Mouse (Mus musculus) induced T-regulatory cell, adult 2 months (primary cell): ENCODE data around the gene Cntfr.

Experiments used
- DNase-seq: peaks from one replicate; pipeline ENCODE4 v3.0.0-alpha.2; 2012; ENCODE audit warnings: low read depth

Cntfr gene

DNA sequence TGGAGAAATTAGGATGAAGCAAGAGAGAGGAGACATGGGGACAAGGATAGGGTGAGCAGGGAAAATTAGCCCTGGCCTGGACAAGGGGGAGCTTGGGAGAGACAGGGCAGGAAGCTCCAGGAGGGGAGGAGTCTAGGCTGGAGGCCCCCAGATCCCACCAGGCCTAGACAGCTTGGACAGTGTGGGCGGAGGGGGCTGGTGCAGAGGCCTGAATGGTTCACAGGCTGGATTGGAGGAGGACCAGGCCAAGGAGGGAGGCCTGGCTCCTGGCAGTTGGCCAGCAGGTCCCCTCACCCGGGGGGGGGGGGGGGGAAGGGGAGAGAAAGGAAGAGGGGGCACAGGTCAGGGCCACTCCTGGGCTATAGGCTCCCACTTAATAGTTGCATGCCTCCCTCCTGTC lies 17.6 kb downstream of the Cntfr start:
- no peak for DNase-seq

DNA sequence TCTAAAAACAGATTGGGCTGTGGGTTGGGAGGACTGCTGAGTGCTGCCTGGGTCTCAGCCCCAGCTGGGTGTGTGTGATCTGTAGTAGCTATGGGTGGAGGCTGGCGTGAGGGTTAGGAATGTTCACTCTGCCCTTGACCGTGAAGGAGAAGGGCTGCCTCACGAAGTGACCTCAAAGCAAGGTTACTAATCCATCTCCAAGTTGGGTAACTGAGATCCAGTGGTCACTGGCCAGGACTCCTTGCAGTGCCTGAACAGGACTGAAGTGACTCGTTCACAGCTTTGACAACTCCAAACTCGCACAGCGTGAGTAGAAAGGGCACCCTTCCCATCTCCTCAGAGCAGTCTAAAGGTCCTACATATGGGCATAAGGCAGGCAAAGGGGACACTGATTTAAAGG lies 18.0 kb downstream of the Cntfr start:
- no peak for DNase-seq

DNA sequence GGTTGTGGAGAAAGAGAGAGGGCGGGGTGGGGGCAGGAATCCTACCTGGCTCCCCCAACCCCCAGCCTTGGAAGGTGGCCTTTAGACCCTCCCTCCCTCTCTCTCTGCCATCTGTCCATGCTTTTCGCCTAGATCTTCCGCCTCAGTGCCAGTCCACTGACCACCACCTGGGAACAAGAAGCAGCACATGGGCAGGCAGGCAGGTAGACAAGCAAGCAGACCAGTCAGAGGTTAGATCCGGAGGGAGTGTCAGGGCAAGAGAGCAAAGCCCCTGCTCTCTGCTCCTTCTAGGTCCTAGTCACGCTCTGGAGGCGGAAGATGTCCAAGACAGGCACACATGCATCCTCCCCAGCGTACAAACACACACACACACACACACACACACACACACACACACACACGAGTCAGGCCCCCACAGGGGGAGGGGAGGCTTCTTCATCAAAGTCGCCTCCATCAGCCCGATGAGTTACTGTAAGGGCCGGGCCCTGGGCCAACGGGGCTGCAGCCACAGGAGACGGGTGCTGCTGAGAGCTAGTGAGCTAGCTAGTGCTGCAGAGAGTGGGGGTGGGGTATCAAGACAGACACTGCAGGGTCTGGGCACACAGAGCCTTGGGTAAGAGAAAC lies 19.8 kb downstream of the Cntfr start:
- no peak for DNase-seq

DNA sequence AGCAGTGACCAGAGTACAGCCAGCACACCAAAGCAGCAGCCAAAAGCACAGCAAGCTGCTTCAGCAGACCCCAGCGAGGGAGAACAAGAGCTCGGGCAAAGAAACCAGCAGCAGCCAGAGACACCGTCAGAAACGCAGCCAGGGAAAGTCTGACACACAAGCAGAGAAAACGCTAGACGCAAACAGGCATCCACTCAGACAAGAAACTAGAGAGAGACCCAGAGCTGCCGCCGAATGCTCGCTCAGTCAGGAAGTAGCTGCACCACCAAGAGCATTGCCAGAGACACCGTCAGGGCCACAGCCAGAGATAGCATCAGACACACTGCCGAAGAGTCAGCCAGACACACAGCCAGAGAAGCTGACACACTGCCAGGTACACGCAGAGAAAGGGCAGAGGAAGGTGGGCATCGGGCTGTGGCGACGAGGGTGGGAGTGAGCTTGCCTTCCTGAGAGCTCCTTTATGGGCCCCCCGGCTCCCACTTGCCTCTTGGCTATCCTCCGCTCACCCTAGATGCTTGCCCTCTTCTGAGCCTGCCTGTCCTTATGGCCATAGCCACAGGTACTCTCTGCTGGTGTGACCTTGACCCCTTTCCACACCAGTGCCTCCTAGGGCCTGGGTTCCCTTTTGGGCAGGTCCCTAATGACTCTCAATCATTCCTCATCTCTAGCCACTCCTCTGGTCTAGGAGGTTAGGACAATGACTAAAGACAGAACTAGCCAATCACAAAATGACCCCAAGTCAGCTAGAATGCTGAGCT lies 20.5 kb downstream of the Cntfr start:
- DNase-seq: no peak

DNA sequence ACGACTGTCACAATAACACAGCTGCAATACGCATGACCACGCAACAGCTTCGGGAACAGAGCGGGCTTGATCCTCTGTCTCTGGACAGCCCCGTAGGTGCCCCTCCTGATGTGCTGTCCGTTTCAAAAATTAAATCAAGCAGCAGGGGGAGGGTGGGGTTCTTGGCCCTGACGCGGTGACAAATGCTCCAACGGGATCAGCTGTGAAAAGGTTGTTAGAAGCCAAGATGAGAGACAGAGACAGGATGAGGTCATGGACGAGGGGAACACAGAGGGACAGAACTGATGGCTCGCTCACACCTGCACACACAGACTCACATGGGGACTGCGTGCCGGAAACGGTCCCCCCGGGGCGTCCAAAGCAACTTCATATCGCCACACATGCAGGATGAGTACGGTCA lies 23.7 kb downstream of the Cntfr start:
- no peak for DNase-seq

GRCm38 (mm10) chr4:41672522-41672963 lies 24.3 kb downstream of the Cntfr start:
- no peak for DNase-seq

GRCm38 (mm10) chr4:41671963-41672480 lies 24.9 kb downstream of the Cntfr start:
- DNase-seq: no peak

- no peak for DNase-seq
Observed at GRCm38 (mm10) chr4:41671500-41671899, 25.4 kb downstream of the Cntfr start.

GRCm38 (mm10) chr4:41670836-41671235 lies 26.1 kb downstream of the Cntfr start:
- DNase-seq: no peak

GRCm38 (mm10) chr4:41666646-41667045 lies 30.2 kb downstream of the Cntfr start:
- DNase-seq: no peak

DNA sequence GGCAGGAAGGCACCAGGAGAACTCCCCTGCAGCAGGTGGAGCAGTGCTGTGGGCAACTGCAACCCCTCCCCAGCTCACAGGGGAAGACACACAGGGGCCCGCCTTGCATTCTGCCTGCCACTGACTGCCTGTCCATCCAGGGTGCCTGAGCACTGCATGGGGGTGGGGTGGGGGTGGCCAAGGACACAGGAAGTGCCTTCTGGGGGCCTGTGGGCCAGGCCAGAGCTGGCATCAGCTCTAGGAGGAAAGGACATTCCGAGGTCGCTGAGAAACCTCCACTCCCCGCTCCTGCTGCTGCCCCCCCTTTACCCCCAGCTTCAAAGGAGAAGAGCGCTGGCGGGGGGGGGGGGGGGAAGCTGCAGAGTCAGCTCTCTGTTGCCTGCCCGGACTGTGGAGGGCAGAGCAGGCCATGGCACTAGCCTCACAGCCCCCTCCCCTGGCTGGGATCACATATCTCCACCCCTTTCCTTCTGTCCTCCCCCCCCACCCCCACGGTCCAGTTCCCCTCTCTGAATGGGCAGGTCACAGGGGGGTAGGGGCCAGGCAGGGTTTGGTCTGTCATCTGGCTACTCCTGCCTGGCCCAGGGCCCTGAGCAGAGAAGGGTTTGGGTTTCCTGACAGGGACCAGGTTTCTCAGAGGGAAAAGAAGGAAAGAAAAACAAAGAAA lies 31.7 kb downstream of the Cntfr start:
- no peak for DNase-seq

- peak; percentile 29 for DNase-seq
Observed at GRCm38 (mm10) chr4:41664533-41664932, 32.4 kb downstream of the Cntfr start.

DNA sequence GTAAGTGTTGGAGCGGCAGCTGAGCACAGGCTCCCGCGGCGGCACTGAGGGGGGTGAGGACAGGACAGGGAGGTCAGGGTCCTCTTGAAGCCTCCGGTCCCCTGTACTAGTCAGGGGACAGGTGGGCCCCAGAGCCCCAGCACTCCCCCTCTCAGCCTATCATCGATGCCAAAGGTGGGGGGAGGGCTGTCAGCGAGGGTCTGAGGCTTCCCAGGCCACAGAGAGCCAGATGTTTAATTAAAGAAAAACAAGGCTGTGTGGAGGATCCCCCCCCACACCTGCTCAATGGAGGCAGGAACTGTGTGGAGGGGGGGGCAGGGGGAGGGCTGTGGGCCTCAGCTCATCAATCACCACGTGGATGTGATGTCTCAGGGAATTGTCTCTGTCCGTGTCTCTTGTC lies 33.3 kb downstream of the Cntfr start:
- no peak for DNase-seq

DNA sequence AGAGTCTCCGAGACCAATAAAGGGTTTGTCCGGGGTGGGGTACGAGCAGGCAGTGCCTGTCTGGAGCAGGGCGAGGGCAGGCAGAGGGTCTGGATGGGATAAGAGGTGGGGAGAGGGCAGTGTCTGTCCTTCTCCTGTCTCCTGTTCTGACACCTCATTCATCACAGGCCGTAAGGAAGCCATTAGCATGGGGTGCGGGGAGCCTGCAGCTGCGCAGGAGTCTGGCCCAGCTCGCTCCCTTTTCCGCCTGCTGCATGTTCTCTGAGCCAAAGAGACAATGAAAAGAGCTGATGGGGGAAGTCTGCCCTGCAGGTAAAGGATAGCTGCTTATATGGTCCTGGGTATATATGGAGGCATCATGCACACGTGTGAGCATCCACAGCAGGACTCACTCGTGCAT lies 34.2 kb downstream of the Cntfr start:
- DNase-seq: no peak

GRCm38 (mm10) chr4:41660851-41661430 lies 35.9 kb downstream of the Cntfr start:
- no peak for DNase-seq

- DNase-seq: no peak
Observed at GRCm38 (mm10) chr4:41659556-41659955, 37.3 kb downstream of the Cntfr start.

DNA sequence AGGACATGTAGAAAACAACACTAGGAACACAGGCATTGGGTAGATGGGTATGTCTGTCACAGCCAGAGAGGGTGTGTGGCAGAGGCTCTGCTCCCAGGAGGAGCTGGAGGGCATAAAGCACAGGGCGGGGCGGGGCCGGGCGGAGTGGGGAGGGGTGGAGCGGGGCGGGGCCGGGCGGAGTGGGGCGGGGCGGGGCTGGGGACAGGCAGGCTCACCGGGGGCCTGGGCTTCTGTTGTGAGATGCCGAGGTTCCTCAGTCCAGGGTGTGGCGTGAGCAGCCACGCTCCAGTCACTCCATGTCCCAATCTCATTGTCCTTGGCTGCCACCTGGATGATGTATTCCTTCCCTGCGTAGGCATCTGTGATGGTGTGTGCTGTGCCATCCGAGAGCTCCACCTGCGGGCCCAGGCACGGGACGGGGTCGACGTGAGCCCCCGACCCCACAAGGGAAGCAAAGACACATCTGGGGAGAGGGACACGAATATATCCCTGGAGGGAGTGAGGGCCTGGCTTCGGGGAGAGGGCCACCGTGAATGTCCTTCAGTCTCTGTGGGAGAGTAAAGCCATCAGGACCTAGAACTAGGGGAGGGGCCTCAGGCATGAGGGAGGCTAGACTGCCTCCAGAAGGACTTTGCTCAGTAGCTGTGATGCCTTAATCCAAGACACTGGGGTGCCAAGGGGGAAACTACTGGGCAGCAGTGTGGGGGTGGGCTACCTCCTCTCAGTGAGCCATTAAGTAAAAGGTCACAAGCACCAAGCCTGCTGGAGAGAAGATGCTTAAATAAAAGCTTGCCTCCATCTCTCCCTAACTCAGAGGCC lies 38.1 kb downstream of the Cntfr start:
- peak; percentile 12 for DNase-seq

DNA sequence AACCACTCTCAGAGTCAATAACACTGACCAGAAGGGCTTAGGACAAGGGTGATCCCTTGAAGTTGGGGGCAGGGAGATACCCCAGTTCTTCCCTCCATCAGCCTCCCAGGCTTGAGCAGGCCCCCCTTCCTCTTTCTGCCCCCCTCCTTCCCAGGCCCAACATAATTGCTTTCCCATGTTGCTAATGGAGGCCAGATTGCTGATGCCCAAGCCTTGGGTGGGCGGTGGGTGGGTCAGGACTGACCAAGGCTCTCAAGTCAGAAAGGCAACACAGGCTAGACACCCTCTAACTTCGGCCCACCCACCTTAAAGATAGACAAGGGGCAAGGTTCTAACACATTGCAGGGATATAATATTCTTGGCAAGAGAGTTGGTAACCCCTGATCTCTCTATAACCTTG lies 41.4 kb downstream of the Cntfr start:
- DNase-seq: no peak

DNA sequence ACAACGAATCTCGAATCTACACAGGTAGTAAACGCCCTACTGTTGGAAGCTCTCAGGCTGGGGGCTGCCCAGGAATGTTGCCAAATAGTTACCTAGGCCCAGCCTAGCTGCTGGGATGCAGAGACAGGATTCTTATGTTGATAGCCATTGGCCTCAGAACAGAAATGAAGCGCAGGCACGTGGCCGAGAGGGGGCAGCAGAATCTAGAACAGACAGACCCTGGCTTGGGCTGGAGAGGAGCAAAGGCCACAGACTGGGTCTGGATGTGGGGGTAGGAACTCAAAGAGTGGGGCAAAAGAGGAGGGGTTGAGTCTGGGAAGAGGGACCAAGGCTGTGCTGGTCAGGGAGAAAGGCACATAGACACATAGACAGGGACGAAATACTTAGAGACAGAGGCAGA lies 42.7 kb downstream of the Cntfr start:
- DNase-seq: peak; percentile 27

DNA sequence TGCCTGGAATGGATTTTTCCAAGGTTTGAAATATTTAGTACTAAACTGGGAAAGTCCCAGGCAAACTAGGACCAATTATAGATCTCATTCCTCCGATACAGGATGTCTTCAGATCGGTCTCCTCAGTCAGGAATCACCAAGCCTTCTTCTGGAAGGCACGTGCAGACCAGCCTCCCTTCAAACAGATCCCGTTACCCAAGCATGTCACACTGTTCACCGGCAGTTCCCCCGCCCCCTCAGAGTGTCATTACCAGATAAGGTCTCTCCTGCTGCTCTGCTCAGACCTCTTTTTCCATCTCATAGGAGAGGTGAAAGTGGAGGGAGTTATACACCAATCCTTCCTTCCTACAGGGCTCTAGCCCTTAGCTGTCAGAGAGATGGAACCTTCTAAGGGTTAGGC lies 43.2 kb downstream of the Cntfr start:
- DNase-seq: no peak

- peak; percentile 68 for DNase-seq
Observed at GRCm38 (mm10) chr4:41653296-41653695, 43.6 kb downstream of the Cntfr start.

GRCm38 (mm10) chr4:41648627-41649026 lies 48.3 kb downstream of the Cntfr start:
- no peak for DNase-seq
